In the genomic region with DNA sequence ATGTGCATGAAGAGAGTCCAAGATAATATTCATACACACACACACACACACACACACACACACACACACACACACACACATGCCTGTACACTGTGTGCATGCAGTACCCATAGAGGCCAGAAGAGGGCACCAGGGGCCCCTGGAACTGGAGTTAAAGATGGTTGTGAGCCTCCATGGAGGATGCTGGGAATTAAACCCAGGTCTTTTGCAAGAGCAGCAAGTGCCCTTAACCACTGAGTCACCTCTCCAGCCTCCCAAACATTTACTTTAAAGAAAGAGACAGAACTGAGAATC, we compare ENCODE assay signal across 9 mouse cellular contexts. TPM values are rescaled to one million over a fixed set of nuclear protein-coding genes. Genes with fewer than 3 reads are reported as not detected.
DNase-seq lines count a peak whose midpoint lies in the region; ATAC-seq lines count a peak whose summit lies in the region.
"Had no signal": no experiment of that assay in that cellular context is flagged by ENCODE, and none has a peak within 500 bp of the region (broad histone marks: within the 10 kb centered on the region; RNA-seq: fewer than 3 reads in every experiment).

No protein-coding gene starts in this region.

- 0 out of 2 replicates have a peak, but pooled peaks have one; percentile 10 for ATAC-seq in megakaryocyte, adult 5-6 weeks (ENCODE audit: poor library complexity, severe bottlenecking)
- ATAC-seq in granulocyte monocyte progenitor cell, adult 5-6 weeks (replicated peaks; ENCODE audit: poor library complexity, severe bottlenecking) = no peak

- DNase-seq in kidney, postnatal 10 days = peak; percentile 58
- DNase-seq in kidney, adult 11 months = no peak
- DNase-seq in CD8-positive naive resting alpha-beta T cell, adult 2 months (ENCODE audit: low read depth in 2 of 2, low spot score in 2 of 2) = peak; percentile 29 to 42
- peak; percentile 68 for DNase-seq in ZHBTc4 (ENCODE audit: low read depth, low spot score)
- no peak for DNase-seq in embryo, embryonic 9.5 days (ENCODE audit: extremely low spot score)
- no peak for DNase-seq in embryo, embryonic 10 days (ENCODE audit: low spot score)

RNA-seq across cellular contexts. Expression of gene Emc8, which starts 29.6 kb away (rescaled TPM):
- total RNA-seq in megakaryocyte, adult 5-6 weeks (2015) = 46.7 and 48.7 TPM in 2 replicates
- total RNA-seq in megakaryocyte, adult 5-6 weeks (2017) = 41.6 and 51.3 TPM in 2 replicates
- 34.9 and 56.5 TPM in 2 replicates for total RNA-seq in granulocyte monocyte progenitor cell, adult 5-6 weeks (2014; fragmentation: Nextera tagmentation)
- total RNA-seq in granulocyte monocyte progenitor cell, adult 5-6 weeks (2017) = 36.5 and 61.2 TPM in 2 replicates

RNA-seq across cellular contexts. Expression of gene Cox4i1, which starts 29.9 kb away (rescaled TPM):
- 776 and 796 TPM in 2 replicates for total RNA-seq in megakaryocyte, adult 5-6 weeks (2015)
- 479 and 480 TPM in 2 replicates for total RNA-seq in megakaryocyte, adult 5-6 weeks (2017)
- 1,083 and 1,131 TPM in 2 replicates for total RNA-seq in granulocyte monocyte progenitor cell, adult 5-6 weeks (2014; fragmentation: Nextera tagmentation)
- total RNA-seq in granulocyte monocyte progenitor cell, adult 5-6 weeks (2017) = 462 and 506 TPM in 2 replicates

RNA-seq across cellular contexts. Expression of gene Gm27021, which starts 30.0 kb away (rescaled TPM):
- not detected in 2 replicates for total RNA-seq in megakaryocyte, adult 5-6 weeks (2015)
- total RNA-seq in megakaryocyte, adult 5-6 weeks (2017) = 0.29 TPM in 1 of 2 replicates, not detected in the other
- total RNA-seq in granulocyte monocyte progenitor cell, adult 5-6 weeks (2014; fragmentation: Nextera tagmentation) = not detected in 2 replicates
- total RNA-seq in granulocyte monocyte progenitor cell, adult 5-6 weeks (2017) = not detected in 2 replicates
- total RNA-seq: adrenal gland, adult 18-20 months had no signal

RNA-seq across cellular contexts. Expression of gene Irf8, which starts 38.2 kb away (rescaled TPM):
- 167 and 175 TPM in 2 replicates for total RNA-seq in megakaryocyte, adult 5-6 weeks (2015)
- total RNA-seq in megakaryocyte, adult 5-6 weeks (2017) = 282 and 289 TPM in 2 replicates
- 213 and 215 TPM in 2 replicates for total RNA-seq in granulocyte monocyte progenitor cell, adult 5-6 weeks (2014; fragmentation: Nextera tagmentation)
- total RNA-seq in granulocyte monocyte progenitor cell, adult 5-6 weeks (2017) = 171 and 196 TPM in 2 replicates

RNA-seq across cellular contexts. Expression of gene 1190005I06Rik, which starts 50.5 kb away (rescaled TPM):
- total RNA-seq in megakaryocyte, adult 5-6 weeks (2015) = 0.18 TPM in 1 of 2 replicates, not detected in the other
- total RNA-seq in megakaryocyte, adult 5-6 weeks (2017) = not detected in 2 replicates
- not detected in 2 replicates for total RNA-seq in granulocyte monocyte progenitor cell, adult 5-6 weeks (2014; fragmentation: Nextera tagmentation)
- 0.60 TPM in 1 of 2 replicates, not detected in the other for total RNA-seq in granulocyte monocyte progenitor cell, adult 5-6 weeks (2017)

Comparison
In these comparisons a context has a peak if more than half of its experiments do, and no peak if none do; other contexts are left out.
1. DNase-seq: peak in kidney, postnatal 10 days (single experiment), CD8-positive naive resting alpha-beta T cell, adult 2 months (2 of 2) and ZHBTc4 (single experiment); none in kidney, adult 11 months (single experiment), embryo, embryonic 9.5 days (single experiment) and embryo, embryonic 10 days (single experiment).